Mouse (Mus musculus) heart, postnatal 0 days (tissue): ENCODE measurements around the gene Ring1.

Experiments used
- CTCF ChIP-seq: IDR thresholded peaks from 2 replicates; pipeline ENCODE4 v1.5.1; 2016; ENCODE audit warnings: antibody characterized with exemption, control low read depth, low read depth
- EP300 ChIP-seq: IDR thresholded peaks from 2 replicates; pipeline ENCODE4 v1.6.1; 2016; ENCODE audit warnings: antibody characterized with exemption, low read depth

GRCm38 (mm10) chr17:34013436-34013835 lies 11.0 kb downstream of the Ring1 start:
- TF ChIP-seq CTCF (no peak), EP300 (no peak)
